Mouse (Mus musculus) MEL (cell line): Measurements from ENCODE around the gene Ubb.

Experiments used
- MAZ ChIP-seq: IDR thresholded peaks from 2 replicates; pipeline ENCODE4 v1.6.1; 2012; ENCODE audit warnings: low read depth, mild to moderate bottlenecking, inconsistent platforms, low read length, improper control_type of control experiment
- MYC ChIP-seq: IDR thresholded peaks from 2 replicates; pipeline ENCODE4 v1.6.1; 2011; ENCODE audit warnings: low read depth, mild to moderate bottlenecking, low read length, improper control_type of control experiment, moderate library complexity
- NRF1 ChIP-seq: IDR thresholded peaks from 2 replicates; pipeline ENCODE4 v1.6.1; 2014; ENCODE audit warnings: low read depth, mild to moderate bottlenecking, inconsistent platforms, low read length, improper control_type of control experiment, moderate library complexity; ENCODE audit not compliant: poor library complexity, insufficient read depth, severe bottlenecking

DNA sequence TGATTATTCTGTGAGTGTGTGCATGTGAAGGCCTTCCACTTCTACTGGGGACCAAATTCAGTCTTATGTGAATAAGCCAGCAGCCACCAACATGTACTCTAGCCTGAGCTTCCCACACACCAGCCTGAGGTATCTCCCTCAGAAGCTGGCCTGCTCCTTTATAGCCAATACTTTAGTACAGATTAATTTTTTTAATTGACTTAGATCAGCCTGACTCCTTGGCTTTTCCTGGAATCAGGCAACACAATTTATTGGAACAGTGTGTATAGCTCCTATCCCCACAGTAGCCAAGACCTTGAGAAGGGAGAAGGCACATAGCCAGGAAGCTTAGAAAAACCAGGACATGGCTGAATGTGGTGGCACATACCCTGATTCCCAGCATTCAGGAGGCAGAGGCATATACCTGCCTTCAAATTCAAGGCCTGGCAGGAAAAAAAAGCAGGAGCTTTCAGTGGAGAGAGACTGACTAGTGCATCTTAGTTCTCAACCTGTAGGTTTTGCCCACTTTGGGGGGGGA lies 5.0 kb downstream of the Ubb start:
- TF ChIP-seq MYC: no peak
- TF ChIP-seq MAZ: no peak
- TF ChIP-seq NRF1: no peak
